Mouse (Mus musculus) kidney, embryonic 15.5 days (tissue): ENCODE data around the gene Vmn1r90. TPM values are rescaled to one million over a fixed set of nuclear protein-coding genes. Genes with fewer than 3 reads are reported as not detected.
"Not testable (repeated sequence)": the region's sequence is repeated elsewhere in the genome, so short reads cannot be mapped to it uniquely, and the experiment has no call there.

ENCODE experiments used
- ATAC-seq: fragments of 200-750 bp; cut with Nextera tagmentation; replicated peaks from 2 replicates; pipeline ENCODE4 v1.8.0; 2017; ENCODE audit warnings: moderate TSS enrichment; ENCODE audit not compliant: low FRiP score
- H3K27ac ChIP-seq: fragments of 300-500 bp; sonication (generic); 2 replicates; pipeline ENCODE4 v1.5.1; 2015; ENCODE audit warnings: mild to moderate bottlenecking, inconsistent platforms
- H3K27me3 ChIP-seq: fragments of 300-500 bp; sonication (generic); 2 replicates; pipeline ENCODE4 v1.6.1; 2015; ENCODE audit warnings: inconsistent platforms
- H3K36me3 ChIP-seq: fragments of 300-500 bp; sonication (generic); 2 replicates; pipeline ENCODE4 v1.6.1; 2015; ENCODE audit warnings: inconsistent platforms
- H3K4me1 ChIP-seq: fragments of 300-500 bp; sonication (generic); 2 replicates; pipeline ENCODE4 v1.6.1; 2015; ENCODE audit warnings: inconsistent platforms
- H3K4me2 ChIP-seq: fragments of 300-500 bp; sonication (generic); 2 replicates; pipeline ENCODE4 v1.6.1; 2015; ENCODE audit warnings: moderate library complexity, mild to moderate bottlenecking, inconsistent platforms
- H3K4me3 ChIP-seq: fragments of 300-500 bp; sonication (generic); replicated peaks from 2 replicates; pipeline ENCODE4 v1.5.1; 2015; ENCODE audit warnings: mild to moderate bottlenecking, inconsistent platforms
- H3K9ac ChIP-seq: fragments of 300-500 bp; sonication (generic); 2 replicates; pipeline ENCODE4 v1.6.1; 2015; ENCODE audit warnings: mild to moderate bottlenecking, inconsistent platforms
- H3K9me3 ChIP-seq: fragments of 300-500 bp; sonication (generic); replicated peaks from 2 replicates; pipeline ENCODE4 v1.6.1; 2016; ENCODE audit warnings: inconsistent platforms
- WGBS: fragments of 180-500 bp; shearing (Covaris S2); methylation state at CpG from one replicate; pipeline ENCODE4 v1.1.7; 2015; ENCODE audit warnings: mixed read lengths; 5-methylcytosine and 5-hydroxymethylcytosine counted together
- polyA plus RNA-seq: library from polyadenylated mRNA; unstranded; fragments of >200 nt; fragmentation: Nextera tagmentation; extraction: Ambion mirVana; gene quantifications from 2 replicates; pipeline ENCODE4 v1.2.1, GENCODE M21; 2015

Gene Vmn1r90
- 0.21 and 0.30 TPM in 2 replicates for polyA plus RNA-seq

- Histone ChIP-seq H3K9me3 (no peaks in the 10 kb centered on the region), H3K27me3 (no peaks in the 10 kb centered on the region), H3K4me3 (no peak within 1 kb of the TSS), H3K9ac (no peak within 1 kb of the TSS), H3K27ac (no peak within 1 kb of the TSS), H3K36me3 (no peaks in the 10 kb centered on the region; the same call in 1 of the 2 replicates), H3K4me1 (no peaks in the 10 kb centered on the region), H3K4me2 (no peak within 1 kb of the TSS)
- ATAC-seq: no peak
- WGBS: 73% methylated on average over 1 of the region's 1 CpGs
These were observed at the start of gene Vmn1r90 for GRCm38 (mm10) chr7:14563406-14563805. Gene Vmn1r90 (minus strand): TSS chr7:14563506.

DNA sequence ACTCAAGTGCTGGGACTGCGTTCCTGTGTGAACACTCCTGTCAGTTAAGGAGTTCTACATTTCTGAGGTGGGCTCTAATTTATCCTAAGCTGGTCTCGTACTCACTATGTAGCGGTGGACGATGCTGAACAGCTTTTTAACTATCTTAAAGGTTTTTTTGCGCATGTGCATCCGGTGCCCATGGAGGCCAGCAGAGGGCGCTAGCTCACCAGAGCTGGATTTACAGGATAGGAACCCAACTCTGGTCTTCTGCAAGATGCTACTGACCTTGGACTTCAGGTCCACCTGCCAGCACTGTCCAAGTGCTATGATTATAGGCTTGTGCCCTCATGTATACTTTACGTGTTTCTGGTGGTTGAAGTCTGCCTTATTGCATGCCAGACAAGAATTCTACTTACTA is 29.7 kb upstream of the Vmn1r90 start:
- H3K9ac ChIP-seq, H3K9me3 ChIP-seq, H3K27ac ChIP-seq, H3K27me3 ChIP-seq, ATAC-seq, H3K4me3 ChIP-seq, H3K4me1 ChIP-seq, H3K4me2 ChIP-seq: not testable (repeated sequence)
- WGBS: 60% methylated on average over 8 of the region's 8 CpGs
- H3K36me3 ChIP-seq: peaks cover 14% of the 10 kb centered on the region; the same call in 1 of the 2 replicates

GRCm38 (mm10) chr7:14552284-14552683 is 11.0 kb downstream of the Vmn1r90 start:
- no peaks in the 10 kb centered on the region for H3K36me3 ChIP-seq
- ATAC-seq: no peak
- H3K9ac ChIP-seq: no peak overlapping the region
- H3K4me1 ChIP-seq: no peaks in the 10 kb centered on the region
- H3K27me3 ChIP-seq: no peaks in the 10 kb centered on the region
- H3K9me3 ChIP-seq: peaks cover 10% of the 10 kb centered on the region
- no peak overlapping the region for H3K4me2 ChIP-seq
- H3K4me3 ChIP-seq: no peak overlapping the region
- no peak overlapping the region for H3K27ac ChIP-seq
- 88% methylated on average over 1 of the region's 1 CpGs for WGBS

GRCm38 (mm10) chr7:14525280-14525679 is 38.0 kb downstream of the Vmn1r90 start:
- Histone ChIP-seq H3K36me3 (no peaks in the 10 kb centered on the region), H3K4me2 (no peak overlapping the region), H3K4me3 (no peak overlapping the region), H3K9me3 (peaks cover 4% of the 10 kb centered on the region; the same call in 1 of the 2 replicates), H3K4me1 (no peaks in the 10 kb centered on the region), H3K27me3 (no peaks in the 10 kb centered on the region), H3K9ac (no peak overlapping the region), H3K27ac (no peak overlapping the region)
- ATAC-seq: no peak
- 67% methylated on average over 1 of the region's 1 CpGs for WGBS

GRCm38 (mm10) chr7:14522636-14523035 is 40.7 kb downstream of the Vmn1r90 start:
- Histone ChIP-seq H3K27ac (no peak overlapping the region), H3K9ac (no peak overlapping the region), H3K9me3 (peaks cover 13% of the 10 kb centered on the region; the same call in 1 of the 2 replicates), H3K4me3 (no peak overlapping the region), H3K27me3 (no peaks in the 10 kb centered on the region), H3K4me1 (no peaks in the 10 kb centered on the region), H3K36me3 (no peaks in the 10 kb centered on the region), H3K4me2 (no peak overlapping the region)
- no peak for ATAC-seq
- 87% methylated on average over 1 of the region's 1 CpGs for WGBS

GRCm38 (mm10) chr7:14518301-14518700 is 45.0 kb downstream of the Vmn1r90 start:
- Histone ChIP-seq H3K4me1 (no peaks in the 10 kb centered on the region), H3K27ac (no peak overlapping the region), H3K4me2 (no peak overlapping the region), H3K9me3 (peaks cover 20% of the 10 kb centered on the region), H3K4me3 (no peak overlapping the region), H3K36me3 (no peaks in the 10 kb centered on the region), H3K9ac (no peak overlapping the region), H3K27me3 (no peaks in the 10 kb centered on the region)
- ATAC-seq: no peak
- 77% methylated on average over 3 of the region's 3 CpGs for WGBS

Other genes with a start within 250 kb of the Vmn1r90 start
- gene Obox8, start 229.9 kb downstream of the Vmn1r90 start, polyA plus RNA-seq: not detected in 2 replicates
- gene Sult2a8, start 116.7 kb downstream of the Vmn1r90 start, polyA plus RNA-seq: 0.06 TPM in 1 of 2 replicates, not detected in the other
- not detected in 2 replicates for gene Sult2a7, start 69.3 kb downstream of the Vmn1r90 start, polyA plus RNA-seq
- gene Obox7, start 96.0 kb upstream of the Vmn1r90 start, polyA plus RNA-seq: not detected in 2 replicates